Mouse (Mus musculus): ENCODE results near the gene Mdm2. TPM values are rescaled to one million over a fixed set of nuclear protein-coding genes. Genes with fewer than 3 reads are reported as not detected.

The Mdm2 gene
- polyA plus RNA-seq, 1 experiment, result 36.0 TPM

GRCm38 (mm10) chr10:117665376-117666275 is 44.9 kb downstream of the Mdm2 start:
- Histone ChIP-seq H3ac (ENCODE audit: control insufficient read depth, insufficient read length, low read depth) (no peak overlapping the region), H3K79me2 (ENCODE audit: control insufficient read depth, insufficient read depth) (no peaks in the 10 kb centered on the region), H3K4me3 (ENCODE audit: insufficient read depth, poor library complexity, severe bottlenecking) (no peak overlapping the region), H3K79me3 (ENCODE audit: low read depth) (no peaks in the 10 kb centered on the region), H3K27me3 (ENCODE audit: control insufficient read depth, insufficient read depth, insufficient read length) (no peaks in the 10 kb centered on the region), H3K36me3 (ENCODE audit: control insufficient read depth, insufficient read depth) (no peaks in the 10 kb centered on the region)
- no peak for TF ChIP-seq CTCF (IDR thresholded peaks at IDR 0.05; ENCODE audit: control insufficient read depth, insufficient read depth, insufficient read length)
- no peak for TF ChIP-seq CEBPB (IDR thresholded peaks at IDR 0.05; ENCODE audit: low read depth)
- TF ChIP-seq MYOD1 (IDR thresholded peaks at IDR 0.05; ENCODE audit: control insufficient read depth, insufficient read length, low read depth), result no peak
- TF ChIP-seq FOSL1 (IDR thresholded peaks at IDR 0.05; ENCODE audit: insufficient read depth, low read length, poor library complexity, severe bottlenecking), result no peak
- no peak for TF ChIP-seq USF1 (IDR thresholded peaks at IDR 0.05; ENCODE audit: low read depth)

GRCm38 (mm10) chr10:117664926-117665209 is 45.7 kb downstream of the Mdm2 start:
- TF ChIP-seq MYOG (IDR thresholded peaks at IDR 0.05; ENCODE audit: control insufficient read depth, extremely low read depth, insufficient read length), result no peak
- TF ChIP-seq MAX (IDR thresholded peaks at IDR 0.05), result no peak
- no peak for TF ChIP-seq USF1 (IDR thresholded peaks at IDR 0.05; ENCODE audit: low read depth)
- TF ChIP-seq CEBPB (IDR thresholded peaks at IDR 0.05; ENCODE audit: low read depth), result no peak
- TF ChIP-seq CTCF (IDR thresholded peaks at IDR 0.05; ENCODE audit: control insufficient read depth, insufficient read depth, insufficient read length), result no peak
- TF ChIP-seq FOSL1 (IDR thresholded peaks at IDR 0.05; ENCODE audit: insufficient read depth, low read length, poor library complexity, severe bottlenecking), result no peak
- no peak for TF ChIP-seq MYOD1 (IDR thresholded peaks at IDR 0.05; ENCODE audit: control insufficient read depth, insufficient read length, low read depth)
- no peaks in the 10 kb centered on the region for H3K79me2 ChIP-seq (ENCODE audit: control insufficient read depth, insufficient read depth)
- H3K36me3 ChIP-seq (ENCODE audit: control insufficient read depth, insufficient read depth), result no peaks in the 10 kb centered on the region
- no peak overlapping the region for H3K4me3 ChIP-seq (ENCODE audit: insufficient read depth, poor library complexity, severe bottlenecking)
- no peak overlapping the region for H3ac ChIP-seq (ENCODE audit: control insufficient read depth, insufficient read length, low read depth)
- H3K79me3 ChIP-seq (ENCODE audit: low read depth), result no peaks in the 10 kb centered on the region
- H3K27me3 ChIP-seq (ENCODE audit: control insufficient read depth, insufficient read depth, insufficient read length), result no peaks in the 10 kb centered on the region

DNA sequence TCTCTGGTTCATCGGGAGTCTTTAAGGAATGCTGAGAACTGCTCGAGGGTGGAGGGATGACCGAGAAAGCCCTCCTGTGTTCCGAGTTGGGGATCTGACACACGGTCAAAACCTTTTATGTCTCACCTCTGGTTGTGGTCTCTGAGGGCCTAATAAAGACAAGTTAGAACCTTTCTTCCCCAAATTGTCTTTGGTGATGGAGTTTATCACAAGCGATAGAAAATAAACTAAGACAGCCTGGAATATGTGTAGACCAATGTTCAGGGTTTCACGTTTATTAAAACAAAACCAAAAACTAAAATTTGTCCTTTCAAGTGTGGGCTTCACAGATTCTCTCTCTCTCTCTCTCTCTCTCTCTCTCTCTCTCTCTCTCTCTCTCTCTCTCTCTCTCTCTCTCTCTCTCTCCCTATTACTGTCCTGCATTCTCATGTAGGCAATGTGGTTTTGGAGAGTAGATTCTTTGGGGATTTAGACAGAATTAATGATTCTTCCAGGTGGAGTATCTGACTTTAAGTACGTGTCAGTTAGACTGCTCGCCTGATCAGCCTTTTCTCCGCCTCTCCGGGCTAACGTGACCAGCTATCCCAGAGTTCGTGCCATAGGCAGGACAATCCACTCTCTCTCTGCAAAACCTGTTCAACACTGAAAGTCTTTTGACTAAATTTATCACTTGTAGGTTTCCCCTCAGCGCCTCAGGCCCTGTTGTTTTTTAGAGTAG is 46.2 kb downstream of the Mdm2 start:
- no peaks in the 10 kb centered on the region for H3K36me3 ChIP-seq (ENCODE audit: control insufficient read depth, insufficient read depth)
- H3K79me3 ChIP-seq (ENCODE audit: low read depth), result no peaks in the 10 kb centered on the region
- no peaks in the 10 kb centered on the region for H3K79me2 ChIP-seq (ENCODE audit: control insufficient read depth, insufficient read depth)
- no peaks in the 10 kb centered on the region for H3K27me3 ChIP-seq (ENCODE audit: control insufficient read depth, insufficient read depth, insufficient read length)
- TF ChIP-seq FOSL1 (IDR thresholded peaks at IDR 0.05; ENCODE audit: insufficient read depth, low read length, poor library complexity, severe bottlenecking) (no peak), MAX (IDR thresholded peaks at IDR 0.05) (no peak), CEBPB (IDR thresholded peaks at IDR 0.05; ENCODE audit: low read depth) (no peak), USF1 (IDR thresholded peaks at IDR 0.05; ENCODE audit: low read depth) (no peak), MYOD1 (IDR thresholded peaks at IDR 0.05; ENCODE audit: control insufficient read depth, insufficient read length, low read depth) (no peak), CTCF (IDR thresholded peaks at IDR 0.05; ENCODE audit: control insufficient read depth, insufficient read depth, insufficient read length) (no peak), MYOG (IDR thresholded peaks at IDR 0.05; ENCODE audit: control insufficient read depth, extremely low read depth, insufficient read length) (no peak)
- no peak overlapping the region for H3ac ChIP-seq (ENCODE audit: control insufficient read depth, insufficient read length, low read depth)
- H3K4me3 ChIP-seq (ENCODE audit: insufficient read depth, poor library complexity, severe bottlenecking), result no peak overlapping the region

- H3K79me3 ChIP-seq (ENCODE audit: low read depth), result no peaks in the 10 kb centered on the region
- H3K27me3 ChIP-seq (ENCODE audit: control insufficient read depth, insufficient read depth, insufficient read length), result no peaks in the 10 kb centered on the region
- TF ChIP-seq MAX (IDR thresholded peaks at IDR 0.05) (no peak), MYOD1 (IDR thresholded peaks at IDR 0.05; ENCODE audit: control insufficient read depth, insufficient read length, low read depth) (no peak), FOSL1 (IDR thresholded peaks at IDR 0.05; ENCODE audit: insufficient read depth, low read length, poor library complexity, severe bottlenecking) (no peak), CEBPB (IDR thresholded peaks at IDR 0.05; ENCODE audit: low read depth) (no peak), USF1 (IDR thresholded peaks at IDR 0.05; ENCODE audit: low read depth) (no peak), MYOG (IDR thresholded peaks at IDR 0.05; ENCODE audit: control insufficient read depth, extremely low read depth, insufficient read length) (no peak), CTCF (IDR thresholded peaks at IDR 0.05; ENCODE audit: control insufficient read depth, insufficient read depth, insufficient read length) (no peak)
- H3K36me3 ChIP-seq (ENCODE audit: control insufficient read depth, insufficient read depth), result no peaks in the 10 kb centered on the region
- H3K4me3 ChIP-seq (ENCODE audit: insufficient read depth, poor library complexity, severe bottlenecking), result no peak overlapping the region
- no peak overlapping the region for H3ac ChIP-seq (ENCODE audit: control insufficient read depth, insufficient read length, low read depth)
- H3K79me2 ChIP-seq (ENCODE audit: control insufficient read depth, insufficient read depth), result no peaks in the 10 kb centered on the region
Measured at GRCm38 (mm10) chr10:117663865-117664200, 46.7 kb downstream of the Mdm2 start.

DNA sequence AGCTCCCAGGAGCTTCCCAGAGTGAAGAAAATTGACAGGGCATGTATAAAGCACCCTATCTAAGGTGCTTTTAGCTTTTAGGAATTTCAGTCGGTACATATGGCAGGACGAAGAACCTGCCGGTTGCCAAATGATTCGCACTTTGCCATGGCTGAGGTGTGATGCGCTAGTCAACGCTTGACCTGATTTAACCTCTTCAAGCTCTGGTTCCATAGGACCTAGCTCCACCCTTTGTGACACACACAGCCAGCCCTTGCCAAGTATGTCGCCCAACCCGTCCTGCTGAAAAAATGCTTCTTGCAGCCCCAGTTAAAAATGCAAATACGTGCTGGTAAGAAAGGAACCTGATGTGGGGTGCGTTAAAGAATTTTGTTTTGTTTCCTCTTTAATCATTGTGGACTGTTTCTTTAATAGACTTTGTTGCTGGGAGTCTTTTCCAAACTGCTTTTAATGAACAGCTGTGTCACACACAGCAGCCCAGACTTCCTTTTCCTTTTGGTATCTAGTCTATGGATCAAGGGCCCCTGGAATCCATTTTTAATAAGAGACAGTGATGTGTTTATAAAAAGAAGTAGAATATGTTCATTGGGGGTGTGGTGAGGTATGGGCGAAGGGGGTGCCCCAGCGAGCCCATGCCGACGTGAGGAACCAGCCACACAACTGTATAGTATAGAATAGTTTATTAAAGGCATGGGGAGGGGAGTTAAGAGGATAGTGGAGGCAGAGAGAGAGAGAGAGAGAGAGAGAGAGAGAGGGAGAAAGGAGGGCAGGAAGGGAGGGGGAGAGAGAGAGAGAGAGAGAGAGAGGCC is 47.3 kb downstream of the Mdm2 start:
- Histone ChIP-seq H3K79me3 (ENCODE audit: low read depth) (no peaks in the 10 kb centered on the region), H3K4me3 (ENCODE audit: insufficient read depth, poor library complexity, severe bottlenecking) (no peak overlapping the region), H3K36me3 (ENCODE audit: control insufficient read depth, insufficient read depth) (no peaks in the 10 kb centered on the region), H3K79me2 (ENCODE audit: control insufficient read depth, insufficient read depth) (no peaks in the 10 kb centered on the region), H3ac (ENCODE audit: control insufficient read depth, insufficient read length, low read depth) (no peak overlapping the region), H3K27me3 (ENCODE audit: control insufficient read depth, insufficient read depth, insufficient read length) (no peaks in the 10 kb centered on the region)
- no peak for TF ChIP-seq CEBPB (IDR thresholded peaks at IDR 0.05; ENCODE audit: low read depth)
- no peak for TF ChIP-seq CTCF (IDR thresholded peaks at IDR 0.05; ENCODE audit: control insufficient read depth, insufficient read depth, insufficient read length)
- no peak for TF ChIP-seq FOSL1 (IDR thresholded peaks at IDR 0.05; ENCODE audit: insufficient read depth, low read length, poor library complexity, severe bottlenecking)
- TF ChIP-seq USF1 (IDR thresholded peaks at IDR 0.05; ENCODE audit: low read depth), result no peak
- no peak for TF ChIP-seq MAX (IDR thresholded peaks at IDR 0.05)

Data from C2C12 (cell line).